Mouse (Mus musculus) telencephalon, adult 2 months (tissue): ENCODE results near the gene Prkag2.
"Not testable (repeated sequence)": the region's sequence is repeated elsewhere in the genome, so short reads cannot be mapped to it uniquely, and the experiment has no call there.

Experiments used
- DNase-seq: peaks from one replicate; pipeline ENCODE4 v3.0.0-alpha.2; 2011; ENCODE audit warnings: low read depth, low spot score

The Prkag2 gene

GRCm38 (mm10) chr5:24828446-24828845, 272.0 kb downstream of the Prkag2 start:
- no peak for DNase-seq

GRCm38 (mm10) chr5:24827173-24827572, 273.3 kb downstream of the Prkag2 start:
- DNase-seq = no peak

- no peak for DNase-seq
Observed at GRCm38 (mm10) chr5:24826056-24826770, 274.2 kb downstream of the Prkag2 start.

- DNase-seq = no peak
Observed at GRCm38 (mm10) chr5:24825365-24826055, 274.9 kb downstream of the Prkag2 start.

- no peak for DNase-seq
Observed at GRCm38 (mm10) chr5:24823864-24824405, 276.5 kb downstream of the Prkag2 start.

GRCm38 (mm10) chr5:24822781-24823180, 277.7 kb downstream of the Prkag2 start:
- DNase-seq = no peak

GRCm38 (mm10) chr5:24822231-24822630, 278.2 kb downstream of the Prkag2 start:
- DNase-seq = not testable (repeated sequence)

GRCm38 (mm10) chr5:24821403-24821841, 279.0 kb downstream of the Prkag2 start:
- DNase-seq = no peak

GRCm38 (mm10) chr5:24820627-24821026, 279.8 kb downstream of the Prkag2 start:
- DNase-seq = no peak

- DNase-seq = no peak
Observed at GRCm38 (mm10) chr5:24817191-24817590, 283.3 kb downstream of the Prkag2 start.

GRCm38 (mm10) chr5:24813946-24814345, 286.5 kb downstream of the Prkag2 start:
- DNase-seq = no peak

GRCm38 (mm10) chr5:24813005-24813404, 287.4 kb downstream of the Prkag2 start:
- no peak for DNase-seq
